In genomic region chr12:76187849-76188248, GRCm38 (mm10) we compare ENCODE assay signal across 9 mouse cellular contexts. TPM values are rescaled to one million over a fixed set of nuclear protein-coding genes. Genes with fewer than 3 reads are reported as not detected.
A peak's percentile ranks its signal among the peaks of the same experiment; 100 is the strongest.
DNase-seq lines count a peak whose midpoint lies in the region; ATAC-seq and TF ChIP-seq lines count a peak whose summit lies in the region.
"Had no signal": no experiment of that assay in that cellular context is flagged by ENCODE, and none has a peak within 500 bp of the region (broad histone marks: within the 10 kb centered on the region; RNA-seq: fewer than 3 reads in every experiment).

No protein-coding gene starts in this region.

- intact Hi-C loops in left cerebral cortex, postnatal 14 days (cut with DNase I): no loop called here

- H3K27ac ChIP-seq in intestine, embryonic 15.5 days: no peak overlapping the region
- H3K27ac ChIP-seq in midbrain, embryonic 11.5 days (ENCODE audit: low read depth, low read length): no peak overlapping the region

- no peaks in the 10 kb centered on the region for H3K36me3 ChIP-seq in intestine, embryonic 15.5 days
- H3K36me3 ChIP-seq in midbrain, embryonic 11.5 days (ENCODE audit: control insufficient read depth, insufficient read depth, low read length): no peaks in the 10 kb centered on the region

- DNase-seq in adrenal gland, adult 2 months: peak; percentile 15
- DNase-seq in adrenal gland, adult 8-10 months: no peak
- DNase-seq in left cerebral cortex, postnatal 14 days (ENCODE audit: low spot score in 2 of 2): peak; percentile 39 to 70
- no peak for DNase-seq in left cerebral cortex, adult 8-10 months (ENCODE audit: low spot score in 2 of 2)
- DNase-seq in brain, embryonic 14.5 days (ENCODE audit: low read depth): peak; percentile 63
- peak; percentile 51 to 57 for DNase-seq in lung, postnatal 4 days
- no peak for DNase-seq in midbrain, embryonic 11.5 days (ENCODE audit: low spot score, missing footprints)

- ATAC-seq in intestine, embryonic 15.5 days: peak; percentile 58; the same call in 1 of the 2 replicates
- ATAC-seq in midbrain, embryonic 11.5 days (ENCODE audit: low FRiP score): no peak

- no peak overlapping the region for H3K4me3 ChIP-seq in intestine, embryonic 15.5 days (replicated peaks)
- H3K4me3 ChIP-seq in midbrain, embryonic 11.5 days (ENCODE audit: low read depth, low read length): no peak overlapping the region

- H3K9me3 ChIP-seq in intestine, embryonic 15.5 days: no peaks in the 10 kb centered on the region
- H3K9me3 ChIP-seq in midbrain, embryonic 11.5 days (ENCODE audit: control insufficient read depth, low read length): no peaks in the 10 kb centered on the region

- 36% methylated on average over 8 of the region's 8 CpGs for WGBS in intestine, embryonic 15.5 days
- WGBS in midbrain, embryonic 11.5 days: 48% methylated on average over 8 of the region's 8 CpGs

- no peaks in the 10 kb centered on the region for H3K27me3 ChIP-seq in intestine, embryonic 15.5 days (replicated peaks)
- H3K27me3 ChIP-seq in midbrain, embryonic 11.5 days (ENCODE audit: control insufficient read depth, insufficient read depth, low read length): no peaks in the 10 kb centered on the region

- no peak overlapping the region for H3K4me2 ChIP-seq in intestine, embryonic 15.5 days (replicated peaks)
- H3K4me2 ChIP-seq in midbrain, embryonic 11.5 days: no peak overlapping the region

- TF ChIP-seq CTCF in brain, embryonic 14.5 days (IDR thresholded peaks at IDR 0.05; ENCODE audit: borderline replicate concordance, extremely low read depth, insufficient read depth, insufficient read length): peak; percentile 63

- no peak for TF ChIP-seq POLR2A in brain, embryonic 14.5 days (IDR thresholded peaks at IDR 0.05; ENCODE audit: borderline replicate concordance, extremely low read depth, insufficient read depth, insufficient read length, poor library complexity, severe bottlenecking)

- no peaks in the 10 kb centered on the region for H3K4me1 ChIP-seq in intestine, embryonic 15.5 days (replicated peaks)
- no peaks in the 10 kb centered on the region for H3K4me1 ChIP-seq in midbrain, embryonic 11.5 days (ENCODE audit: control insufficient read depth, insufficient read depth, low read length)

- H3K9ac ChIP-seq in intestine, embryonic 15.5 days: no peak overlapping the region
- H3K9ac ChIP-seq in midbrain, embryonic 11.5 days (ENCODE audit: low read length): no peak overlapping the region

RNA-seq across cellular contexts. Expression of gene Esr2, which starts 10.8 kb away (rescaled TPM):
- not detected for total RNA-seq in adrenal gland, adult 2 months (2021)
- polyA plus RNA-seq in adrenal gland, adult 2 months (2012; rRNA removed): not detected in 2 replicates
- total RNA-seq in adrenal gland, adult 8-10 months (2022): under 1 TPM in 3 of 4 experiments, not detected in 1; 0.11 to 0.75 (median 0.45) TPM
- total RNA-seq in left cerebral cortex, postnatal 14 days (2021): under 1 TPM; 0.18 to 0.21 TPM
- total RNA-seq in left cerebral cortex, adult 8-10 months (2022): under 1 TPM; 0.33 to 0.63 (median 0.59) TPM
- polyA plus RNA-seq in brain, embryonic 14.5 days (2012; rRNA removed): 0.27 and 0.28 TPM in 2 replicates
- polyA plus RNA-seq in intestine, embryonic 15.5 days (2015; fragmentation: Nextera tagmentation; extraction: Ambion mirVana): 0.05 and 0.06 TPM in 2 replicates
- polyA plus RNA-seq in midbrain, embryonic 11.5 days (2014; fragmentation: Nextera tagmentation; extraction: Ambion mirVana): 0.07 and 0.21 TPM in 2 replicates

RNA-seq across cellular contexts. Expression of gene Tex21, which starts 58.7 kb away (rescaled TPM):
- total RNA-seq in adrenal gland, adult 2 months (2021): not detected
- not detected in 2 replicates for polyA plus RNA-seq in adrenal gland, adult 2 months (2012; rRNA removed)
- not detected for total RNA-seq in adrenal gland, adult 8-10 months (2022)
- total RNA-seq in left cerebral cortex, postnatal 14 days (2021): not detected
- not detected for total RNA-seq in left cerebral cortex, adult 8-10 months (2022)
- 0.04 TPM in 1 of 2 replicates, not detected in the other for polyA plus RNA-seq in brain, embryonic 14.5 days (2012; rRNA removed)
- not detected in 2 replicates for polyA plus RNA-seq in intestine, embryonic 15.5 days (2015; fragmentation: Nextera tagmentation; extraction: Ambion mirVana)
- not detected in 2 replicates for polyA plus RNA-seq in midbrain, embryonic 11.5 days (2014; fragmentation: Nextera tagmentation; extraction: Ambion mirVana)
- total RNA-seq: gastrocnemius, postnatal 36 days had no signal

Comparison
In these comparisons a context has a peak if more than half of its experiments do, and no peak if none do; other contexts are left out.
1. DNase-seq: peak in adrenal gland, adult 2 months (single experiment), left cerebral cortex, postnatal 14 days (2 of 2), brain, embryonic 14.5 days (single experiment) and lung, postnatal 4 days (2 of 2); none in adrenal gland, adult 8-10 months (single experiment), left cerebral cortex, adult 8-10 months (0 of 2) and midbrain, embryonic 11.5 days (single experiment).